Mouse (Mus musculus) small intestine, adult 2 months (tissue): Measurements from ENCODE around the gene Dcst2.
A peak's percentile ranks its signal among the peaks of the same experiment; 100 is the strongest.

Source experiments
- CTCF ChIP-seq: fragments of 200-500 bp; IDR thresholded peaks from 2 replicates; pipeline ENCODE4 v1.5.1; 2012; ENCODE audit warnings: low read depth, mild to moderate bottlenecking, control low read depth, inconsistent platforms, low read length, moderate library complexity, mixed read lengths; ENCODE audit not compliant: insufficient replicate concordance, insufficient read length; ENCODE audit errors: extremely low read depth
- POLR2A ChIP-seq: fragments of 200-500 bp; IDR thresholded peaks from 2 replicates; pipeline ENCODE4 v1.6.1; 2012; ENCODE audit warnings: low read depth, mild to moderate bottlenecking, control low read depth, inconsistent platforms, low read length, moderate library complexity

- TF ChIP-seq CTCF (no peak), POLR2A (peak; percentile 56; the same call in 1 of the 2 replicates)
These were observed 33.1 kb downstream of the Dcst2 start for GRCm38 (mm10) chr3:89394894-89395256.
